Mouse (Mus musculus) midbrain, embryonic 16.5 days (tissue): ENCODE measurements around the gene Slc9a2. TPM values are rescaled to one million over a fixed set of nuclear protein-coding genes. Genes with fewer than 3 reads are reported as not detected.

Source experiments
- ATAC-seq: fragments of 200-750 bp; cut with Nextera tagmentation; 2 replicates; pipeline ENCODE4 v1.8.0; 2017; ENCODE audit warnings: moderate TSS enrichment
- H3K27ac ChIP-seq: fragments of 300-500 bp; sonication (generic); 2 replicates; pipeline ENCODE4 v1.5.1; 2014; ENCODE audit warnings: mild to moderate bottlenecking, low read length, mixed read lengths
- H3K27me3 ChIP-seq: fragments of 300-500 bp; sonication (generic); 2 replicates; pipeline ENCODE4 v1.6.1; 2014; ENCODE audit warnings: low read depth, low read length, mixed read lengths; ENCODE audit not compliant: control insufficient read depth, insufficient read depth
- H3K36me3 ChIP-seq: fragments of 300-500 bp; sonication (generic); 2 replicates; pipeline ENCODE4 v1.6.1; 2014; ENCODE audit warnings: mild to moderate bottlenecking, low read length, moderate library complexity, mixed read lengths; ENCODE audit not compliant: control insufficient read depth, insufficient read depth
- H3K4me1 ChIP-seq: fragments of 300-500 bp; sonication (generic); 2 replicates; pipeline ENCODE4 v1.6.1; 2014; ENCODE audit warnings: mild to moderate bottlenecking, low read length, mixed read lengths; ENCODE audit not compliant: control insufficient read depth, insufficient read depth
- H3K4me2 ChIP-seq: fragments of 300-500 bp; sonication (generic); 2 replicates; pipeline ENCODE4 v1.6.1; 2014; ENCODE audit warnings: mild to moderate bottlenecking, low read length, mixed read lengths
- H3K4me3 ChIP-seq: fragments of 300-500 bp; sonication (generic); 2 replicates; pipeline ENCODE4 v1.5.1; 2014; ENCODE audit warnings: low read depth, mild to moderate bottlenecking, low read length, moderate library complexity, mixed read lengths
- H3K9ac ChIP-seq: fragments of 300-500 bp; sonication (generic); 2 replicates; pipeline ENCODE4 v1.6.1; 2014; ENCODE audit warnings: low read depth, low read length, mixed read lengths
- H3K9me3 ChIP-seq: fragments of 300-500 bp; sonication (generic); replicated peaks from 2 replicates; pipeline ENCODE4 v1.6.1; 2014; ENCODE audit warnings: mild to moderate bottlenecking, low read length, mixed read lengths; ENCODE audit not compliant: control insufficient read depth, poor library complexity, severe bottlenecking
- WGBS: fragments of 180-500 bp; shearing (Covaris S2); extraction: QIAGEN DNeasy Blood & Tissue Kit; methylation state at CpG from one replicate; pipeline ENCODE4 v1.1.7; 2014; 5-methylcytosine and 5-hydroxymethylcytosine counted together
- polyA plus RNA-seq: library from polyadenylated mRNA; unstranded; fragments of >200 nt; fragmentation: Nextera tagmentation; extraction: Ambion mirVana; gene quantifications from 2 replicates; pipeline ENCODE4 v1.2.1, GENCODE M21; 2015

The Slc9a2 gene
- polyA plus RNA-seq: 0.24 and 0.35 TPM in 2 replicates

GRCm38 (mm10) chr1:40680067-40680867 lies at the start of gene Slc9a2:
Gene Slc9a2, plus strand, starts transcription at chr1:40680574.
- H3K27ac ChIP-seq: no peak within 1 kb of the TSS
- H3K4me2 ChIP-seq: peak within 1 kb of the TSS; percentile 99
- peaks cover 11% of the 10 kb centered on the region for H3K4me1 ChIP-seq
- WGBS: 3% methylated on average over 25 of the region's 25 CpGs
- no peak for ATAC-seq
- no peaks in the 10 kb centered on the region for H3K9me3 ChIP-seq
- peak within 1 kb of the TSS; percentile 59 for H3K9ac ChIP-seq
- H3K27me3 ChIP-seq: peaks cover 38% of the 10 kb centered on the region
- H3K4me3 ChIP-seq: peak within 1 kb of the TSS; percentile 62
- H3K36me3 ChIP-seq: no peaks in the 10 kb centered on the region

GRCm38 (mm10) chr1:40632407-40633062 lies 47.8 kb upstream of the Slc9a2 start:
- H3K4me2 ChIP-seq: no peak overlapping the region
- no peak overlapping the region for H3K27ac ChIP-seq
- no peaks in the 10 kb centered on the region for H3K27me3 ChIP-seq
- ATAC-seq: no peak
- H3K4me3 ChIP-seq: no peak overlapping the region
- no peaks in the 10 kb centered on the region for H3K36me3 ChIP-seq
- H3K9ac ChIP-seq: no peak overlapping the region
- WGBS: 43% methylated on average over 2 of the region's 2 CpGs
- no peaks in the 10 kb centered on the region for H3K4me1 ChIP-seq
- no peaks in the 10 kb centered on the region for H3K9me3 ChIP-seq

DNA sequence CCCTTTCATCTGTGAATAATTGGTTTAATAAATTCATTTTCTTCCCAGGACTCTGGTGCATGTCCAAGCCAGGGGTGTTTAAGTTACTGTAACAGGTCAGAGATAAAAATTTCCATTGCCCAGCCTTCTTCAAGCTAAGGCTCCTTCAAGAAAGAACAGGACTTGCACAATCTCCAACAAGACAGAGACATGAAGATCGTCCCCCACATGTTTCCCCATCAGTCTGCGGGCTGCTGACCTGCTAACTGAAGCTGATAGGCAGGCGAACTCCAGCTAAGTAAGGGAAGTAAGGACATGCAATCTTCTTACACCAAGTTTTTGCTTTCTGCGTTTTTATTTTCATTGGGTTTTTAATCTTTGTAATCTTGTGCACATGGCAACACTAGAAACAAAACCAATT lies 45.8 kb upstream of the Slc9a2 start:
- 63% methylated on average over 4 of the region's 4 CpGs for WGBS

GRCm38 (mm10) chr1:40648234-40648633 lies 32.1 kb upstream of the Slc9a2 start:
- Histone ChIP-seq H3K36me3 (no peaks in the 10 kb centered on the region), H3K9me3 (no peaks in the 10 kb centered on the region), H3K4me3 (no peak overlapping the region), H3K27me3 (no peaks in the 10 kb centered on the region), H3K27ac (no peak overlapping the region), H3K9ac (no peak overlapping the region), H3K4me1 (no peaks in the 10 kb centered on the region), H3K4me2 (no peak overlapping the region)
- no peak for ATAC-seq
- WGBS: 84% methylated on average over 2 of the region's 2 CpGs

More for the DNA sequence above, 45.8 kb upstream of the Slc9a2 start:
- Histone ChIP-seq H3K27ac (no peak overlapping the region), H3K36me3 (no peaks in the 10 kb centered on the region), H3K27me3 (no peaks in the 10 kb centered on the region), H3K9me3 (no peaks in the 10 kb centered on the region), H3K9ac (no peak overlapping the region), H3K4me3 (no peak overlapping the region), H3K4me2 (no peak overlapping the region), H3K4me1 (no peaks in the 10 kb centered on the region)
- ATAC-seq: no peak

DNA sequence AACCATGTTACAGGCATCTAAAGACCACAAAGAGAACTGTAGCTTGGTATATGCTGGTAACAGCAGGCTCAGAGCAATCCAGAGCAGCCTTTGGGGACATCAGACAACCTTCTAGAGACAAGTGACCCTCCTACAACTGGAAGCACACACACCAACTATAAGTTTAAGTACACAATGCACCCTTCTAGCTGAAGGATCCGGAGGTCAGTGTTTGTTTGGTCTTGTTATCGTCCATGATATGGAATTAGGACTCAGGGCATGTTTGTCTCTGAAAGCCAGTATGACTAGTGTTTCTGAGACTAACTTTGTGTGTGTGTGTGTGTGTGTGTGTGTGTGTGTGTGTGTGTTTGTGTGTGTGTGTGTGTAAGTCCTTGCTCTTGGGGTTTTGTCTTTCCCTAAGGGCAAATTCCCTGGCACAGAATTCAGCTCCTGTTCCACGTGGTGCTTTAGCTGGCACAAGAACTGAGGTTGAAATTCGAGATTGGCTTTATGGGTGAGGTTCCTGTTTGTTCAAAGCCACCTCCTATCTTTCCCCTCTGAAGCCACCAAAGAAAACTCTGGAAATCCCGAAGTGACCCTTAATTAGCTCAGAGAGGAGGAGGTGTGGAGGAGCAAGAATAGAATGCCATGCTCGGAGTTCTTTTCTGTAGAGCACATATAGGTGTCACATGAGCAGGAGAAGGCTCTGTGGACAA lies 29.4 kb upstream of the Slc9a2 start:
- Histone ChIP-seq H3K4me2 (no peak overlapping the region), H3K4me3 (no peak overlapping the region), H3K9ac (no peak overlapping the region), H3K27me3 (no peaks in the 10 kb centered on the region), H3K9me3 (no peaks in the 10 kb centered on the region; the same call in 1 of the 2 replicates), H3K4me1 (no peaks in the 10 kb centered on the region), H3K36me3 (no peaks in the 10 kb centered on the region), H3K27ac (no peak overlapping the region)
- ATAC-seq: no peak
- WGBS: 76% methylated on average over 6 of the region's 6 CpGs

DNA sequence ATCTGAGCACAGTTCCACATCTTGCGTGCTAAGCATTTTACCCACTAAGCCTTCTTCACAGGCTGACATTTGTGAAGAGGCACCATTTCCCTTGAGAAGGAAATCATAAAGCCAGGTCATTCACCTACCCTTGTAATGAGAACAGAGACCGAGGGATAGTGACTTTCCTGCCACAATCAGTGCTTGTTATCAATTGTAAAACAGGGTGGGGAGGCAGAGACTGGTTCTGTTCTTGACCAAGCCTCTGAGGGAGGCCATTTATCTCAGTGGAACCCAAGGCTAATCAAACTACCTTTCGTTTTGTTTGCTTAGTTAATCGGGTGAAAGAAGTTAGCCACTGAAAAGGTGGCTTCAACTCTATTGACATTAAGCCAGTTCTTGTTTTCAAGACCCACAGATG lies 23.3 kb upstream of the Slc9a2 start:
- Histone ChIP-seq H3K9ac (no peak overlapping the region), H3K27ac (no peak overlapping the region), H3K27me3 (no peaks in the 10 kb centered on the region), H3K36me3 (no peaks in the 10 kb centered on the region), H3K9me3 (no peaks in the 10 kb centered on the region; the same call in 1 of the 2 replicates), H3K4me2 (no peak overlapping the region), H3K4me3 (no peak overlapping the region), H3K4me1 (no peaks in the 10 kb centered on the region)
- ATAC-seq: no peak
- 82% methylated on average over 4 of the region's 4 CpGs for WGBS

DNA sequence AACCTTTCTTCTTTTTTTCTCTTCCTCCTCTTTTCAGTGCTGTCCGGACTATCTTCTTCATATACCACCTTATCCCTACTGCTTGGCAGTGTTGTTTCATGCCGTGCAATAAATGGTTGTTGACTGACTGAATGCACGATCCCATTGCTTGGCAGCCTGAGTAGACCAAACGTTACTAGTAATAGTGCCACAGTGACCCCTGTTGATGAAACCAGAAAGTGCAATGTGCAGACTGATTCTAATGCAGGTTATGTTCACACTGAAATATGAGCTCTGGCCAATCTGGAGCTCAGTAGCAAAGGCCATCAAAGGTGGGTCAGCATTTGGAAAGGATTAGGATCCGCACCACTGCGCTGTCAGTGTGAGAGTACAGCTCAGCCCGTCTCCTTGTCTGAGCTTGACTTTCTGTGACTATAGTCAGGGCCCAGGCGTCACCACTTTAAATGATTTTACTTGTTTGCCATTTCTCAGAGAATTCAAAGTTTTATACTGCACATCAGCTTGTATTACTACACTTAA lies 22.3 kb upstream of the Slc9a2 start:
- no peaks in the 10 kb centered on the region; the same call in 1 of the 2 replicates for H3K9me3 ChIP-seq
- H3K4me3 ChIP-seq: no peak overlapping the region
- no peaks in the 10 kb centered on the region for H3K27me3 ChIP-seq
- H3K9ac ChIP-seq: no peak overlapping the region
- H3K4me1 ChIP-seq: no peaks in the 10 kb centered on the region
- no peak overlapping the region for H3K4me2 ChIP-seq
- WGBS: 47% methylated on average over 8 of the region's 8 CpGs
- no peak for ATAC-seq
- H3K27ac ChIP-seq: no peak overlapping the region
- H3K36me3 ChIP-seq: no peaks in the 10 kb centered on the region

GRCm38 (mm10) chr1:40659017-40659416 lies 21.4 kb upstream of the Slc9a2 start:
- H3K9me3 ChIP-seq: no peaks in the 10 kb centered on the region; the same call in 1 of the 2 replicates
- no peaks in the 10 kb centered on the region for H3K27me3 ChIP-seq
- no peaks in the 10 kb centered on the region for H3K4me1 ChIP-seq
- ATAC-seq: no peak
- no peak overlapping the region for H3K4me2 ChIP-seq
- no peaks in the 10 kb centered on the region for H3K36me3 ChIP-seq
- 67% methylated on average over 12 of the region's 12 CpGs for WGBS
- H3K4me3 ChIP-seq: no peak overlapping the region
- H3K27ac ChIP-seq: no peak overlapping the region
- no peak overlapping the region for H3K9ac ChIP-seq
